Mouse (Mus musculus): Measurements from ENCODE around the gene Notch4. TPM values are rescaled to one million over a fixed set of nuclear protein-coding genes. Genes with fewer than 3 reads are reported as not detected.

Gene Notch4
- polyA plus RNA-seq, 1 experiment from 2014 or later, result 8.0 TPM

DNA sequence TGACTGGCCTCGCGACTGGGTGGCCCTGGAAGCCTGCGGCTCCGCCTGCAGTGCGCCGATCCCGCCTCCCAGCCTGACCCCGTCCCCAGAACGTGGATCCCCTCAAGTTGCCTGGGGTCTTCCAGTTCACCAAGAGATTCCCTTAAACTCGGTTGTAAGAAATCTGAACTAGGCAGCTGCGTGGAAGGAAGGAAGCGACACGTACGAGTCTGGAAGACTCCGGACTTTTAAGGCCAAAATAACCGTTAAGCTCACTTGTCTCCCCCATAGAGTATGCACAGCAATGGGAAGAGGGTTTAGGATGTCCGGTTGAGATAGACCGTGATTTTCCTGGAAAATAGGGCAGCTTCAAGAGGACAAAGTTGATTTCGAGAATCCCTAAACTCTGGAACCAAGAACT is 23.7 kb downstream of the Notch4 start:
- peaks cover 51% of the 10 kb centered on the region for H3K4me1 ChIP-seq
- no peak for ATAC-seq (ENCODE audit: low FRiP score)

DNA sequence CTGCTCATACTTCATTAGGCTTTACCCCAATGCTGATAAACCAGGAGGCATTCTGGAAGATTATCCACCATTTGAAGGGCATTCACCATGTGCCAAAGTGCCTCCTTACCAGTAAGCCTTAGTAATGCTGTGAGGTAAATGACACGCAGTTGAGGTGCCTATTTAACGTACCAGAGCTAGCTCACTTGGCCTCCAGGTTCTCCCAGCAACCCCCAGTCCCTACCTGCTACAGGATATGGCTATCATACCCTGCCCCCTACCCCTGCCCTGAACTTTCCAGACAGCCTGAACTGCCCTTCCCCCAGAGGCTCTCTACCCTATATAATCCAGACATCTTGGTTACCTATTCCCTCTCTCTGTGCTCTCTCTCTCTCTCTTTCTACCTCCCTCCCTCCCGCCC is 24.7 kb downstream of the Notch4 start:
- H3K4me1 ChIP-seq, result peaks cover 60% of the 10 kb centered on the region
- ATAC-seq (ENCODE audit: low FRiP score), result no peak

More for the DNA sequence above, 23.7 kb downstream of the Notch4 start:
- 4% methylated on average over 19 of the region's 19 CpGs for WGBS
- no peaks in the 10 kb centered on the region for H3K36me3 ChIP-seq
- H3K4me3 ChIP-seq (replicated peaks), result peak overlapping the region; percentile 76
- H3K27ac ChIP-seq (replicated peaks), result peak overlapping the region; percentile 100
- H3K9me3 ChIP-seq (replicated peaks), result no peaks in the 10 kb centered on the region
- H3K9ac ChIP-seq (replicated peaks), result peak overlapping the region; percentile 89
- peak overlapping the region; percentile 88 for H3K4me2 ChIP-seq
- H3K27me3 ChIP-seq (replicated peaks), result no peaks in the 10 kb centered on the region

DNA sequence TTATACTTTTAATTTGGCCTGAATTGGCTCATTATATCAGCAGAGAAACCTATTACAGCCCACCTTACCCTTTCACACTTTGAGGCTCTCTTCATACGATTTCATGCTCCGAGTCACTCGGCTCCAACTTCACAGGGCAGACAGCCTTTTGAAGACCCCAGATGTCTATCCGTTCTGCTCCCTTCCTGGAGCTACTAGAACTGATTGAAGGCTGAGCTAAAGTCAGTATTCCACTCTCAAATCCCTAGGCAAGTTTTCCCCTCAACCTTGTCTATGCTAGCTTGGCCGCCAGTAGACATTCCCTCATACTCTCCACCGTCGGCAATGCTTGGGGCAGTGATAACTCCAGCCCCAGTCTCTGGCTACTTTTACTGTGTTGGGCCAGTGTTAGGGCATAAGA is 25.1 kb downstream of the Notch4 start:
- Histone ChIP-seq H3K36me3 (no peaks in the 10 kb centered on the region), H3K4me3 (replicated peaks) (no peak overlapping the region), H3K27ac (replicated peaks) (no peak overlapping the region), H3K27me3 (replicated peaks) (no peaks in the 10 kb centered on the region), H3K9ac (replicated peaks) (no peak overlapping the region), H3K9me3 (replicated peaks) (no peaks in the 10 kb centered on the region), H3K4me2 (peak overlapping the region; percentile 88; the same call in 1 of the 2 replicates), H3K4me1 (peaks cover 65% of the 10 kb centered on the region)
- no peak for ATAC-seq (ENCODE audit: low FRiP score)
- 54% methylated on average over 7 of the region's 7 CpGs for WGBS

More for the DNA sequence above, 24.7 kb downstream of the Notch4 start:
- Histone ChIP-seq H3K27ac (replicated peaks) (no peak overlapping the region), H3K4me3 (replicated peaks) (no peak overlapping the region), H3K27me3 (replicated peaks) (no peaks in the 10 kb centered on the region), H3K36me3 (no peaks in the 10 kb centered on the region), H3K9me3 (replicated peaks) (no peaks in the 10 kb centered on the region), H3K4me2 (peak overlapping the region; percentile 88; the same call in 1 of the 2 replicates), H3K9ac (replicated peaks) (no peak overlapping the region)
- WGBS, result 76% methylated on average over 3 of the region's 3 CpGs

DNA sequence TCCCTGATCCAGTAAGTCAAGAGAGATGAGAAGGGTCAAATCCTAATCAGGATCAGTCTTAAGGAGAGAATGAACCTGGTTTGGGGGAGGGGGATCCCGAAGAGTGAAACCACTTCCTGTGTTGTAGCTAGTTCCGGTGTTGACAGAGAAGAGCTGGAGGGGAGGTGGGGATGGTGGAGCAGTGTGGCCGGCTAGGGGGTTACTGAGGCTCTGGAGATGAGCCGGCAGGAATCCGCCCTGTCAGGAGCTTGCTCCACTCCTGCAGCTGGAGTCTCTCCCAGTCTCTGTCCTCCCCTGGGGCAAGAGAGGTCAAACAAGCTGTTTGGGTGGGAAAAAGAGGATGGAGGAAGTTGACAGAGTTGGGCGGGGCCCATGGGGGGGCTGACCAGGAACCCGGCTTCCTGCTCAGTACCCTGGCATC is 25.6 kb downstream of the Notch4 start, which contains the start of gene Gpsm3:
Gene Gpsm3, plus strand, starts transcription at position 126 of the 421 bp plus-strand sequence.
- H3K4me1 ChIP-seq, result peaks cover 69% of the 10 kb centered on the region
- 0 out of 2 replicates have a peak within 1 kb of the TSS, but pooled peaks have one; percentile 78 for H3K4me3 ChIP-seq (replicated peaks)
- H3K27me3 ChIP-seq (replicated peaks), result no peaks in the 10 kb centered on the region
- H3K4me2 ChIP-seq, result peak within 1 kb of the TSS; percentile 88
- no peak for ATAC-seq (ENCODE audit: low FRiP score)
- H3K9me3 ChIP-seq (replicated peaks), result no peaks in the 10 kb centered on the region
- peaks cover 3% of the 10 kb centered on the region for H3K36me3 ChIP-seq
- H3K9ac ChIP-seq (replicated peaks), result 0 out of 2 replicates have a peak within 1 kb of the TSS, but pooled peaks have one; percentile 10
- peak within 1 kb of the TSS; percentile 98 for H3K27ac ChIP-seq (replicated peaks)
- 31% methylated on average over 7 of the region's 7 CpGs for WGBS

DNA sequence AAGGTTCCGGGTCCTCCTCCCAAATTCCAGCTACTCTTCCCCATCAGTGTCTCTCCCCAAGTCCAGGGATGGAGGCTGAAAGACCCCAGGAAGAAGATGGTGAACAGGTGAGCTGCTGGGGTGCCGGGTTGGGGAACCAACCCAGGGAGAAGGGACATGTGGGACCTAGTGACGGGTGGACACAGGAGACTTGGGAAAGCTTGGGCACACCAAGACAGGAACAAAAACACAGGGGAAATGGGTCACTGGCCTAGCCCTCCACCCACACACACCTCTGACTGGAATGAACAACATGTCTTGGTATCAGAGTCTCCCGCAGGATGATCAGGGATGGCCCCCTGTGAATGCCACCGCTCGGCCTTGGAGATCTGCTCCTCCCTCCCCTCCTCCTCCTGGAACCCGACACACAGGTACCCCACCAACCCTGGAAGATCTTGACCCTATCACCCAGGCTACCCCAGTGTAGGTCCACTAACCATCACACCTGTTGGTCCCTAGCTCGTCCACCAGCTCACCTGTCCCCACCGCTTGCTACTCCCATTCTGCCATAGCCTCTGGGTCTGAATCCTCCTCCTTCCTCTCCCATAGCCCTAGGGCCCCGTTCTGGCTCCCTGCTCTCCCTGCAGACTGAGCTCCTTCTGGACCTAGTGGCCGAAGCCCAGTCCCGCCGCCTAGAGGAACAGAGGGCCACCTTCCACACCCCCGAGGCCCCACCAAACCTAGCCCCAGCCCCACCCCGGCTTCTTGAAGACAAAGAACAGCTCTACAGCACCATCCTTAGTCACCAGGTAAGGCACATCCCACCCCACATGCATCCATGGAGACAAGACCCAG is 26.3 kb downstream of the Notch4 start:
- H3K27me3 ChIP-seq (replicated peaks), result no peaks in the 10 kb centered on the region
- H3K4me1 ChIP-seq, result peaks cover 72% of the 10 kb centered on the region
- peaks cover 6% of the 10 kb centered on the region for H3K36me3 ChIP-seq
- peak overlapping the region; percentile 88 for H3K4me2 ChIP-seq
- no peak for ATAC-seq (ENCODE audit: low FRiP score)
- 0 out of 2 replicates have a peak overlapping the region, but pooled peaks have one; percentile 10 for H3K9ac ChIP-seq (replicated peaks)
- peak overlapping the region; percentile 78; the same call in 1 of the 2 replicates for H3K4me3 ChIP-seq (replicated peaks)
- peak overlapping the region; percentile 98 for H3K27ac ChIP-seq (replicated peaks)
- no peaks in the 10 kb centered on the region for H3K9me3 ChIP-seq (replicated peaks)
- 70% methylated on average over 15 of the region's 15 CpGs for WGBS

DNA sequence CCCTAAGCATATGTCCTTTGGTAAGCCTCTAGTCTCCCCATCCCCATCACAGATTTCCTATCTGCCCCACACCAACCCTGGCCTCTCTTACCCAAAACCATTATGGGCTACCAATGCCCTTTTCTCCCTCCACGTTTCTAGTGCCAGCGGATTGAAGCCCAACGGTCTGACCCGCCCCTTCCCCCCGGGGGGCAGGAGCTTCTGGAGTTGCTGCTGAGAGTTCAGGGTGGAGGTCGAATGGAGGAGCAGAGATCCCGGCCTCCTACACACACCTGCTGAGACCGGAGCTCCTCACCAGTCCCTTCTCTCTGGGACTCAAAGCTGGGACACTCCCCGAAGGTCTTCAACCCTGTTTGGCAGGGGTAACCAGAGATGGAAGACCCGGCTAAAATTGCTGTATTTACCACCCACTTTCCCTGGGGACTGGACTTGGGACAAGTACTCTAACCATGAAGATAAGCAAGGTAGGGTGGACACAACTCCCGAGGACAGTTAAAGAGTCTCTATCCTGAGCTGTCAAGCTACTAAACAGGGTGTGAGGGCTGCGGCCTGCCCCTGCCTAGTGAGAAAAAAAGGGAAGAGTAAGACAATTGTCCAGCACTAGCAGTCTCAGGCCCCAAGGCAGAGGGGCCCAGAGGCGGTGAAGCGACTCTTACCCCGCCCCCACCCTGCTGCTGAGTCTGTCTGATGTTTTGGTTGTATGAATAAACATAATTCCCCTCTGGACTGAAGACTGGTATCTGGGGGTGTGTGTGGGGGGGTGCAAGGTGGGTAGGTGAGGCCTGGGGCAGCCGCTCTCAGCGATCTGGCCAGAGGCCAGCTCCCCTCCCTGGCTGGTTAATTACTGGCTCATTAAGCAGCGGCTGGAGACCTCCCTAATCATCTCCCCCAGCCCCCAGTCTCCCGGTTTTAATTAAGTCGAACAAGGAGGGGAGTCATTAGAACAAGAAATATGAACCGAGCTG is 27.2 kb downstream of the Notch4 start, which contains the start of gene Pbx2:
Gene Pbx2, plus strand, starts transcription at position 238 of the 965 bp plus-strand sequence.
- Histone ChIP-seq H3K4me3 (replicated peaks) (peak within 1 kb of the TSS; percentile 78), H3K4me1 (peaks cover 68% of the 10 kb centered on the region), H3K9me3 (replicated peaks) (no peaks in the 10 kb centered on the region), H3K27me3 (replicated peaks) (no peaks in the 10 kb centered on the region), H3K9ac (replicated peaks) (peak within 1 kb of the TSS; percentile 97), H3K36me3 (peaks cover 16% of the 10 kb centered on the region), H3K27ac (replicated peaks) (peak within 1 kb of the TSS; percentile 98), H3K4me2 (peak within 1 kb of the TSS; percentile 88)
- WGBS, result 3% methylated on average over 21 of the region's 21 CpGs
- ATAC-seq (ENCODE audit: low FRiP score), result peak; percentile 1

DNA sequence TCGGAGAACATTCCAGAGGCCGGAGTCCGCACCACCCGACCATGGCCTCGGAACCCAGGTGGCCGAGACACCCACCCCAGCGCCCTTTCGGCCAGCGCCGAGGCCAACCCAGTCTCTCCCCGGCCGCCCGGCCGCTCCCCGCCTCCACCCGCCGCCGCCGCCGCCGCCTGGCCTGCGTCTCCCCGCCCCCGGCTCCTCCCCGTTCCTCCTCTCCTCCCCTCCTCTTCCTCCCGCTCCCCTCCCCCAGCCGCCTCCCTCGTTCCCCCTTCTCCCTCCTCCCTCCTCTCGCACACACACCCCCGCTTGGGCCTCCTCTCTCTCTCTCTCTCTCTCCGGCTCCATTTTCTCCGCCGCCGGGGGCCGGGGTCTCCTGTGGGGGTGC is 27.9 kb downstream of the Notch4 start:
- peak overlapping the region; percentile 98 for H3K27ac ChIP-seq (replicated peaks)
- H3K9ac ChIP-seq (replicated peaks), result peak overlapping the region; percentile 97
- H3K4me2 ChIP-seq, result peak overlapping the region; percentile 88
- WGBS, result 1% methylated on average over 32 of the region's 35 CpGs
- peaks cover 21% of the 10 kb centered on the region for H3K36me3 ChIP-seq
- peak; percentile 56 for ATAC-seq (ENCODE audit: low FRiP score)
- peaks cover 65% of the 10 kb centered on the region for H3K4me1 ChIP-seq
- H3K4me3 ChIP-seq (replicated peaks), result peak overlapping the region; percentile 78
- no peaks in the 10 kb centered on the region for H3K9me3 ChIP-seq (replicated peaks)
- no peaks in the 10 kb centered on the region for H3K27me3 ChIP-seq (replicated peaks)

DNA sequence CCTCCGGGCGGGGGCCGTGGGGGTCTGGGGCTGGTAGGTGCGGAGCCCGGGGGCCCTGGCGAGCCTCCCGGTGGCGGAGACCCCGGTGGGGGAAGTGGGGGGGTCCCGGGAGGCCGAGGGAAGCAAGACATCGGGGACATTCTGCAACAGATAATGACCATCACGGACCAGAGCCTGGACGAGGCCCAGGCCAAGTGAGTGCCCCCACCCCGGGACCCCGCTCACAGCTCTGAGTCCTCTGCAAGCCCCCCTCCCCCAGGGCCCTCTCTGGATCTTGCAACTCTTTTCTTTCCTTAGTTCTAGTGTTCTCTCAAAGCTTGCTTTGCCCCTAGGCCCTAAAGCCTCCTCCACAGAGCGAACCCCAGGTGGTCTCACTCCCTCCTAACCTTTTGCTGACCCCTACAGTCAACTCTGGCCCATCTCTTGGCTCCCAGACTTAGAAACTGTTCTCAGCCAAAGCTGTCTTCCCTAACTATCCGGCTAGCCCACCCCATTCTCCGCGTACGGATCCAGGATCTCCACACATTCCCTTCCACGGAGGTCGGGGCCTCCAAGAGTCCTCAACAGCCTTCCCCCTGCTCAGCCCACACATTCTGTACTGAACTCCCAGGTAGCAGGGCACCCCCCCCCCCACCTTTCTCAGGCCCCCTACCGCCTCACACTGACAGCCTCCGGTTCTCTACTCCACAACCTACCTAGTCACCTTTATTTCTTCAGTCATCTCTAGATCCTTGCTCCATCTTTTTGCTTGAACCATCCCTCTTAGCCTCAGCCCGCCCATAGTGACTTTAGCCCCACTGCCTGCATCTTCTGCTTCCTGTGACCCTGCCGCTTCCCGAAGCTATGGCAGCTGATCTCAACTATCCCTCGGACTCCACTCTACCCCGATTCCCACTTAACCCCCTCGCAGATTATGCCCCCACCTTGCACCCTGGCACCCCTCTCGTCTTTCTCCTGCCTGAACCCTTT is 28.8 kb downstream of the Notch4 start:
- 2% methylated on average over 31 of the region's 32 CpGs for WGBS
- no peaks in the 10 kb centered on the region for H3K27me3 ChIP-seq (replicated peaks)
- H3K4me3 ChIP-seq (replicated peaks), result peak overlapping the region; percentile 78
- no peaks in the 10 kb centered on the region for H3K9me3 ChIP-seq (replicated peaks)
- peaks cover 21% of the 10 kb centered on the region for H3K36me3 ChIP-seq
- peak overlapping the region; percentile 97 for H3K9ac ChIP-seq (replicated peaks)
- H3K4me2 ChIP-seq, result peak overlapping the region; percentile 88
- peak overlapping the region; percentile 98 for H3K27ac ChIP-seq (replicated peaks)
- H3K4me1 ChIP-seq, result peaks cover 65% of the 10 kb centered on the region
- ATAC-seq (ENCODE audit: low FRiP score), result peak; percentile 15; the same call in 1 of the 2 replicates

DNA sequence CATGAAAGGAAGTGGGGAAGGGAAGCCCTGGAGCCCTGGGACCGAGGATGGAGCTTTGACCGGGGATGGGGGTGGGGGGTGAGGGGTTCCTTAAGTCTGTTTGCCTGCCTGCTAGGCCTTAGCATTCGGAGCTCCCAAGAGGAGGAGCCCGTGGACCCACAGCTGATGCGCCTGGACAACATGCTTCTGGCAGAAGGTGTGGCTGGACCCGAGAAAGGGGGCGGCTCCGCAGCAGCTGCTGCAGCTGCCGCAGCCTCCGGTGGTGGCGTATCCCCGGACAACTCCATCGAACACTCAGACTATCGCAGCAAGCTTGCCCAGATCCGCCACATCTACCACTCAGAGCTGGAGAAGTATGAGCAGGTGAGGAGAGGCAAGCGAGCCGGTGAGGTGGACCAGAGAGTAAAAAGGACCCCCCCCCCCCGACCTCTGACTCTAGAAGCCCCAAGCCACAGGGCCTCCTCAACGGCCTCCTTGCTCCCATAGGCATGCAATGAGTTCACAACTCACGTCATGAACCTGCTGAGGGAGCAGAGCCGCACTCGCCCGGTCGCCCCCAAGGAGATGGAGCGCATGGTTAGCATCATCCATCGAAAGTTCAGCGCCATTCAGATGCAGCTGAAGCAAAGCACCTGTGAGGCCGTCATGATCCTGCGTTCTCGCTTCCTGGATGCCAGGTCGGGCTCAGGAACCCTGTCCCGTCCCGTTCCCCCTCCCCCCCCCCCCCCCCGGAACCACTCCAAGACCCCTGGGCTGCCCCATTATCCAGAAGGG is 29.9 kb downstream of the Notch4 start:
- ATAC-seq (ENCODE audit: low FRiP score), result no peak
- Histone ChIP-seq H3K9me3 (replicated peaks) (no peaks in the 10 kb centered on the region), H3K4me1 (peaks cover 56% of the 10 kb centered on the region), H3K4me3 (replicated peaks) (peak overlapping the region; percentile 78), H3K27me3 (replicated peaks) (no peaks in the 10 kb centered on the region), H3K27ac (replicated peaks) (peak overlapping the region; percentile 98), H3K36me3 (peaks cover 21% of the 10 kb centered on the region), H3K9ac (replicated peaks) (peak overlapping the region; percentile 97), H3K4me2 (peak overlapping the region; percentile 88)
- 49% methylated on average over 33 of the region's 34 CpGs for WGBS

DNA sequence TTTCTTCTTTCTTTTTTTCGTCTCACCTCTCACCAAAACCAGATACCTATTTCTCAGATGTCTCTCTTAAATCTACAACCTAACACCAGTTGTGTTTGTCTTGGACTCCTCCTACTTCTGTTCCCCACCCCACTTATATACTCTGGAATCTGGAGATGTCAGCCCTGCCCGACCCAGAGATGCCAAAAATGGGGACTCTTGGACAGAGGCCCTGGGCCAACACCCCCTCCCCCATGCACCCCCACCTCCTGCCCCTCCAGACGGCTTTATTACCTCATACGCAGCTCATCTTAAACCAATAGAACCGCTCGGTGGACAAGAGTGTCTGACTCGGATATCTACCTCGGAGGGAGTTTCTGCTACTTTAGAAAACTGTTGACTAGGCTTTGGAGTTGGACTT is 32.0 kb downstream of the Notch4 start:
- H3K4me3 ChIP-seq (replicated peaks), result no peak overlapping the region
- no peak overlapping the region for H3K4me2 ChIP-seq
- no peak overlapping the region for H3K9ac ChIP-seq (replicated peaks)
- no peak overlapping the region for H3K27ac ChIP-seq (replicated peaks)
- H3K9me3 ChIP-seq (replicated peaks), result no peaks in the 10 kb centered on the region
- no peak for ATAC-seq (ENCODE audit: low FRiP score)
- H3K27me3 ChIP-seq (replicated peaks), result no peaks in the 10 kb centered on the region
- H3K36me3 ChIP-seq, result peaks cover 35% of the 10 kb centered on the region
- 74% methylated on average over 8 of the region's 8 CpGs for WGBS
- peaks cover 41% of the 10 kb centered on the region for H3K4me1 ChIP-seq

All from neural tube, embryonic 15.5 days (tissue).